Comparison of ENCODE assay signal across 10 mouse cellular contexts in genomic region chr2:158079843-158080395, GRCm38 (mm10). TPM values are rescaled to one million over a fixed set of nuclear protein-coding genes. Genes with fewer than 3 reads are reported as not detected.
DNase-seq lines count a peak whose midpoint lies in the region; ATAC-seq and TF ChIP-seq lines count a peak whose summit lies in the region.
"Had no signal": no experiment of that assay in that cellular context is flagged by ENCODE, and none has a peak within 500 bp of the region (broad histone marks: within the 10 kb centered on the region; RNA-seq: fewer than 3 reads in every experiment).

No protein-coding gene starts in this region.

- peak; percentile 34 for TF ChIP-seq CTCF in gastrocnemius, adult 2 months (IDR thresholded peaks at IDR 0.05)
- TF ChIP-seq CTCF in kidney, postnatal 0 days (IDR thresholded peaks at IDR 0.05; ENCODE audit: low read depth): peak; percentile 41

- no peak overlapping the region for H3K4me3 ChIP-seq in gastrocnemius, adult 2 months
- H3K4me3 ChIP-seq in midbrain, embryonic 13.5 days (replicated peaks): no peak overlapping the region
- no peak overlapping the region for H3K4me3 ChIP-seq in midbrain, embryonic 10.5 days
- no peak overlapping the region for H3K4me3 ChIP-seq in kidney, postnatal 0 days (replicated peaks; ENCODE audit: low read depth, low read length)
- no peak overlapping the region for H3K4me3 ChIP-seq in stomach, embryonic 15.5 days (replicated peaks)
- H3K4me3 ChIP-seq: erythroblast, embryonic 14.5 days had no signal

- H3K27me3 ChIP-seq in midbrain, embryonic 13.5 days: no peaks in the 10 kb centered on the region
- no peaks in the 10 kb centered on the region for H3K27me3 ChIP-seq in midbrain, embryonic 10.5 days (ENCODE audit: low read depth, poor library complexity, severe bottlenecking)
- no peaks in the 10 kb centered on the region for H3K27me3 ChIP-seq in kidney, postnatal 0 days (ENCODE audit: insufficient read depth, low read length)
- no peaks in the 10 kb centered on the region for H3K27me3 ChIP-seq in stomach, embryonic 15.5 days (replicated peaks)

- peak overlapping the region; percentile 76 for H3K27ac ChIP-seq in gastrocnemius, adult 2 months
- H3K27ac ChIP-seq in midbrain, embryonic 13.5 days: no peak overlapping the region
- H3K27ac ChIP-seq in midbrain, embryonic 10.5 days (replicated peaks): no peak overlapping the region
- no peak overlapping the region for H3K27ac ChIP-seq in kidney, postnatal 0 days
- peak overlapping the region; percentile 79 for H3K27ac ChIP-seq in stomach, embryonic 15.5 days

- peaks cover 29% of the 10 kb centered on the region for H3K36me3 ChIP-seq in midbrain, embryonic 13.5 days
- peaks cover 35% of the 10 kb centered on the region for H3K36me3 ChIP-seq in midbrain, embryonic 10.5 days
- peaks cover 25% of the 10 kb centered on the region for H3K36me3 ChIP-seq in kidney, postnatal 0 days (ENCODE audit: insufficient read depth, low read length)
- peaks cover 25% of the 10 kb centered on the region for H3K36me3 ChIP-seq in stomach, embryonic 15.5 days

- 67% methylated on average over 9 of the region's 9 CpGs for WGBS in midbrain, embryonic 13.5 days
- 66% methylated on average over 9 of the region's 9 CpGs for WGBS in midbrain, embryonic 10.5 days
- 42% methylated on average over 9 of the region's 9 CpGs for WGBS in kidney, postnatal 0 days
- 42% methylated on average over 9 of the region's 9 CpGs for WGBS in stomach, embryonic 15.5 days

- H3K9ac ChIP-seq in midbrain, embryonic 13.5 days (replicated peaks): 0 out of 2 replicates have a peak overlapping the region, but pooled peaks have one; percentile 8
- no peak overlapping the region for H3K9ac ChIP-seq in kidney, postnatal 0 days (ENCODE audit: low read depth, low read length)
- no peak overlapping the region for H3K9ac ChIP-seq in stomach, embryonic 15.5 days

- H3K4me2 ChIP-seq in midbrain, embryonic 13.5 days (replicated peaks): no peak overlapping the region
- H3K4me2 ChIP-seq in kidney, postnatal 0 days (ENCODE audit: low read length): no peak overlapping the region
- no peak overlapping the region for H3K4me2 ChIP-seq in stomach, embryonic 15.5 days

- intact Hi-C loops in gastrocnemius, adult 2 months (cut with DNase I): no loop called here

- no peaks in the 10 kb centered on the region for H3K9me3 ChIP-seq in midbrain, embryonic 13.5 days
- H3K9me3 ChIP-seq in midbrain, embryonic 10.5 days (replicated peaks): no peaks in the 10 kb centered on the region
- no peaks in the 10 kb centered on the region for H3K9me3 ChIP-seq in kidney, postnatal 0 days (replicated peaks; ENCODE audit: low read length)
- H3K9me3 ChIP-seq in stomach, embryonic 15.5 days: no peaks in the 10 kb centered on the region

- H3K4me1 ChIP-seq in midbrain, embryonic 13.5 days (replicated peaks): peaks cover 5% of the 10 kb centered on the region; the same call in 1 of the 2 replicates
- H3K4me1 ChIP-seq in midbrain, embryonic 10.5 days: peaks cover 6% of the 10 kb centered on the region
- H3K4me1 ChIP-seq in kidney, postnatal 0 days (replicated peaks; ENCODE audit: insufficient read depth, low read length): no peaks in the 10 kb centered on the region; the same call in 1 of the 2 replicates
- peaks cover 14% of the 10 kb centered on the region for H3K4me1 ChIP-seq in stomach, embryonic 15.5 days

- peak; percentile 51 for DNase-seq in gastrocnemius, adult 2 months
- no peak for DNase-seq in gastrocnemius, postnatal 4 days (ENCODE audit: low spot score in 2 of 2)
- DNase-seq in midbrain, embryonic 10.5 days (ENCODE audit: low spot score): no peak
- no peak for DNase-seq in kidney, postnatal 0 days (ENCODE audit: low spot score)
- DNase-seq in adrenal gland, adult 18-20 months (ENCODE audit: low spot score in 2 of 2): no peak
- DNase-seq in gastrocnemius, adult 8-10 months (ENCODE audit: low spot score in 2 of 2): no peak
- DNase-seq: heart, postnatal 10 days had no signal

- no peak for ATAC-seq in midbrain, embryonic 13.5 days
- peak; percentile 68; the same call in 1 of the 2 replicates for ATAC-seq in kidney, postnatal 0 days (replicated peaks; ENCODE audit: low FRiP score, low read depth)
- peak; percentile 75 for ATAC-seq in stomach, embryonic 15.5 days (ENCODE audit: insufficient read depth, low FRiP score, low read depth)

RNA-seq across cellular contexts. Expression of gene Rprd1b, which starts 51.6 kb away (rescaled TPM):
- 10 to 100 TPM; 30.2 to 31.9 TPM for total RNA-seq in gastrocnemius, adult 2 months (2021)
- 10 to 100 TPM; 47.9 to 54.9 TPM for total RNA-seq in gastrocnemius, postnatal 4 days (2021)
- 40.8 and 49.6 TPM in 2 replicates for polyA plus RNA-seq in midbrain, embryonic 13.5 days (2015; fragmentation: Nextera tagmentation; extraction: Ambion mirVana)
- polyA plus RNA-seq in midbrain, embryonic 10.5 days (2016; fragmentation: Nextera tagmentation; extraction: Ambion mirVana): 56.6 and 60.8 TPM in 2 replicates
- polyA plus RNA-seq in kidney, postnatal 0 days (2015; fragmentation: Nextera tagmentation; extraction: Ambion mirVana): 29.6 and 34.9 TPM in 2 replicates
- 40.7 and 41.2 TPM in 2 replicates for polyA plus RNA-seq in stomach, embryonic 15.5 days (2015; fragmentation: Nextera tagmentation; extraction: Ambion mirVana)
- 10 to 100 TPM; 28.6 to 35.3 TPM for total RNA-seq in adrenal gland, adult 18-20 months (2021)
- total RNA-seq in gastrocnemius, adult 8-10 months (2022): 10 to 100 TPM; 23.0 to 42.6 (median 26.4) TPM

RNA-seq across cellular contexts. Expression of gene Tti1, which starts 51.7 kb away (rescaled TPM):
- 10 to 100 TPM; 21.3 to 23.0 TPM for total RNA-seq in gastrocnemius, adult 2 months (2021)
- 10 to 100 TPM; 20.9 to 24.3 TPM for total RNA-seq in gastrocnemius, postnatal 4 days (2021)
- polyA plus RNA-seq in midbrain, embryonic 13.5 days (2015; fragmentation: Nextera tagmentation; extraction: Ambion mirVana): 20.6 and 22.2 TPM in 2 replicates
- polyA plus RNA-seq in midbrain, embryonic 10.5 days (2016; fragmentation: Nextera tagmentation; extraction: Ambion mirVana): 41.6 and 43.4 TPM in 2 replicates
- 13.6 and 15.2 TPM in 2 replicates for polyA plus RNA-seq in kidney, postnatal 0 days (2015; fragmentation: Nextera tagmentation; extraction: Ambion mirVana)
- 18.2 and 22.2 TPM in 2 replicates for polyA plus RNA-seq in stomach, embryonic 15.5 days (2015; fragmentation: Nextera tagmentation; extraction: Ambion mirVana)
- 10 to 100 TPM; 17.8 to 18.9 TPM for total RNA-seq in adrenal gland, adult 18-20 months (2021)
- 10 to 100 TPM; 22.3 to 26.1 (median 23.7) TPM for total RNA-seq in gastrocnemius, adult 8-10 months (2022)

Comparison
In these comparisons a context has a peak if more than half of its experiments do, and no peak if none do; other contexts are left out.
1. H3K27ac ChIP-seq: peak in gastrocnemius, adult 2 months (single experiment) and stomach, embryonic 15.5 days (single experiment); none in midbrain, embryonic 13.5 days (single experiment), midbrain, embryonic 10.5 days (single experiment) and kidney, postnatal 0 days (single experiment).